Mouse (Mus musculus) neural tube, embryonic 13.5 days (tissue): ENCODE measurements around the gene Smpdl3a. TPM values are rescaled to one million over a fixed set of nuclear protein-coding genes. Genes with fewer than 3 reads are reported as not detected.

Experiments
- ATAC-seq: fragments of 200-750 bp; cut with Nextera tagmentation; 2 replicates; pipeline ENCODE4 v1.8.0; 2017; ENCODE audit warnings: low read depth, mild to moderate bottlenecking, moderate TSS enrichment, moderate library complexity
- H3K27ac ChIP-seq: fragments of 300-500 bp; sonication (generic); replicated peaks from 2 replicates; pipeline ENCODE4 v1.5.1; 2015; ENCODE audit warnings: moderate library complexity, mild to moderate bottlenecking, inconsistent platforms
- H3K27me3 ChIP-seq: fragments of 300-500 bp; sonication (generic); 2 replicates; pipeline ENCODE4 v1.6.1; 2015; ENCODE audit warnings: mild to moderate bottlenecking, inconsistent platforms
- H3K36me3 ChIP-seq: fragments of 300-500 bp; sonication (generic); 2 replicates; pipeline ENCODE4 v1.6.1; 2015; ENCODE audit warnings: mild to moderate bottlenecking, inconsistent platforms
- H3K4me1 ChIP-seq: fragments of 300-500 bp; sonication (generic); replicated peaks from 2 replicates; pipeline ENCODE4 v1.6.1; 2015; ENCODE audit warnings: inconsistent platforms
- H3K4me2 ChIP-seq: fragments of 300-500 bp; sonication (generic); 2 replicates; pipeline ENCODE4 v1.6.1; 2015; ENCODE audit warnings: inconsistent platforms, mild to moderate bottlenecking, moderate library complexity
- H3K4me3 ChIP-seq: fragments of 300-500 bp; sonication (generic); 2 replicates; pipeline ENCODE4 v1.5.1; 2015; ENCODE audit warnings: mild to moderate bottlenecking, inconsistent platforms
- H3K9ac ChIP-seq: fragments of 300-500 bp; sonication (generic); 2 replicates; pipeline ENCODE4 v1.6.1; 2015; ENCODE audit warnings: moderate library complexity, mild to moderate bottlenecking, inconsistent platforms
- H3K9me3 ChIP-seq: fragments of 300-500 bp; sonication (generic); 2 replicates; pipeline ENCODE4 v1.6.1; 2016; ENCODE audit warnings: inconsistent platforms
- WGBS: fragments of 180-500 bp; shearing (Covaris S2); methylation state at CpG from one replicate; pipeline ENCODE4 v1.1.7; 2015; 5-methylcytosine and 5-hydroxymethylcytosine counted together
- polyA plus RNA-seq: library from polyadenylated mRNA; unstranded; fragments of >200 nt; fragmentation: Nextera tagmentation; extraction: Ambion mirVana; gene quantifications from 2 replicates; pipeline ENCODE4 v1.2.1, GENCODE M21; 2015

Gene Smpdl3a
- 29.7 and 32.4 TPM in 2 replicates for polyA plus RNA-seq

GRCm38 (mm10) chr10:57794018-57794417, at the start of gene Smpdl3a:
Smpdl3a (plus strand) TSS chr10:57794335.
- Histone ChIP-seq H3K9ac (peak within 1 kb of the TSS; percentile 84), H3K9me3 (peaks cover 11% of the 10 kb centered on the region), H3K27ac (peak within 1 kb of the TSS; percentile 67), H3K36me3 (peaks cover 16% of the 10 kb centered on the region), H3K4me3 (peak within 1 kb of the TSS; percentile 57), H3K4me1 (peaks cover 23% of the 10 kb centered on the region), H3K27me3 (no peaks in the 10 kb centered on the region), H3K4me2 (peak within 1 kb of the TSS; percentile 83)
- 83% methylated on average over 7 of the region's 7 CpGs for WGBS
- ATAC-seq, result no peak

- ATAC-seq, result no peak
- Histone ChIP-seq H3K4me2 (no peak overlapping the region), H3K27ac (no peak overlapping the region), H3K4me1 (no peaks in the 10 kb centered on the region; the same call in 1 of the 2 replicates), H3K36me3 (no peaks in the 10 kb centered on the region), H3K9ac (no peak overlapping the region), H3K4me3 (no peak overlapping the region), H3K9me3 (no peaks in the 10 kb centered on the region), H3K27me3 (no peaks in the 10 kb centered on the region)
Measured at GRCm38 (mm10) chr10:57745452-57745851, 48.7 kb upstream of the Smpdl3a start.

DNA sequence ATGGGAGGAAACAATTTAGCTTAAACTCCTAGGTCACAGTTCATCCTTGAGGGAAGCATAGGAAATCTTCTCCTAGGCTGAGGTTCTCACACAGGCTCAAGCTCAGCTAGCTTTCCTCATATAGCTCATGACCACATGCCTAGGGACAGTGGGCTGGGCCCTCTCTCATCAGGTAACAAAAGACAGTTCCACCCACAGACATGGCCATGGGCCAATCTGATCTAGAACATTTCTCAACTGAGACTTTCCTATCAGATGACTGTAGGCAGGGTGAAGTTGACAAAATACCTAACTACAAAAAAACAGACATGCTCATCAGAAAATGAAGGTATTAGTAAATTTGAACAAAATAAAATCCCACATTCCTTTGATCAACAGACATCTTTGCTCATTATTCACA, 47.0 kb upstream of the Smpdl3a start:
- no peak for ATAC-seq
- no peaks in the 10 kb centered on the region for H3K9me3 ChIP-seq
- H3K27me3 ChIP-seq, result no peaks in the 10 kb centered on the region
- no peaks in the 10 kb centered on the region for H3K36me3 ChIP-seq
- no peak overlapping the region for H3K4me3 ChIP-seq
- no peak overlapping the region for H3K9ac ChIP-seq
- H3K4me1 ChIP-seq, result no peaks in the 10 kb centered on the region
- H3K4me2 ChIP-seq, result no peak overlapping the region
- H3K27ac ChIP-seq, result no peak overlapping the region

- WGBS, result 88% methylated on average over 1 of the region's 1 CpGs
- no peaks in the 10 kb centered on the region for H3K4me1 ChIP-seq
- H3K27me3 ChIP-seq, result no peaks in the 10 kb centered on the region
- H3K4me2 ChIP-seq, result no peak overlapping the region
- ATAC-seq, result no peak
- H3K27ac ChIP-seq, result no peak overlapping the region
- H3K9me3 ChIP-seq, result no peaks in the 10 kb centered on the region
- H3K4me3 ChIP-seq, result no peak overlapping the region
- H3K9ac ChIP-seq, result no peak overlapping the region
- H3K36me3 ChIP-seq, result no peaks in the 10 kb centered on the region
Measured at GRCm38 (mm10) chr10:57753343-57753742, 40.8 kb upstream of the Smpdl3a start.

- Histone ChIP-seq H3K27me3 (no peaks in the 10 kb centered on the region), H3K4me1 (no peaks in the 10 kb centered on the region), H3K4me3 (no peak overlapping the region), H3K9me3 (no peaks in the 10 kb centered on the region), H3K9ac (no peak overlapping the region), H3K36me3 (no peaks in the 10 kb centered on the region), H3K4me2 (no peak overlapping the region), H3K27ac (no peak overlapping the region)
- no peak for ATAC-seq
- WGBS, result 96% methylated on average over 2 of the region's 2 CpGs
Measured at GRCm38 (mm10) chr10:57755201-57755736, 38.9 kb upstream of the Smpdl3a start.

DNA sequence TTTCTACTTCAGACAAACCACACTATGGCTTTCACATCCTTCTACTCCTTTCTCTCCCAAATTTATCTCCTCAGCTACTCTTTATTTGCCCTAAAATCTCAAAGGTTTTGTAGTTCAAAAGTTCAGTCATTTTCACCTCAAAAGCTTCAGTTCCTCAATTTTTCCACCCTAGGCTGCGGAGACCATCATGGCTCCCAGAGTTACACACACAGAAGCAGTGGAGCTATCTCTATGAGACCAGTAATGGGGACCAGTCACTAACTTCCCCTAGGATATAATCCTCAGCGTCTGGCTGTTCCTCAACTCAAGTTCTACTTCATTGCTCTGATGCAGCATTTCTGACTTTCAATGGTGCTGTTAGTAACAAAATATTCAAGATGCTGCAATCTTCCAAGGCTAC, 35.1 kb upstream of the Smpdl3a start:
- no peaks in the 10 kb centered on the region for H3K9me3 ChIP-seq
- no peak overlapping the region for H3K9ac ChIP-seq
- no peak overlapping the region for H3K4me2 ChIP-seq
- no peaks in the 10 kb centered on the region for H3K27me3 ChIP-seq
- H3K4me3 ChIP-seq, result no peak overlapping the region
- no peak for ATAC-seq
- no peak overlapping the region for H3K27ac ChIP-seq
- H3K36me3 ChIP-seq, result no peaks in the 10 kb centered on the region
- WGBS, result 96% methylated on average over 2 of the region's 2 CpGs
- no peaks in the 10 kb centered on the region for H3K4me1 ChIP-seq

- Histone ChIP-seq H3K4me1 (no peaks in the 10 kb centered on the region), H3K27ac (no peak overlapping the region), H3K36me3 (no peaks in the 10 kb centered on the region), H3K4me2 (no peak overlapping the region), H3K4me3 (no peak overlapping the region), H3K9me3 (no peaks in the 10 kb centered on the region), H3K27me3 (no peaks in the 10 kb centered on the region), H3K9ac (no peak overlapping the region)
- 76% methylated on average over 3 of the region's 3 CpGs for WGBS
- ATAC-seq, result no peak
Measured at GRCm38 (mm10) chr10:57760694-57761093, 33.4 kb upstream of the Smpdl3a start.

- Histone ChIP-seq H3K4me2 (no peak overlapping the region), H3K27ac (no peak overlapping the region), H3K4me1 (no peaks in the 10 kb centered on the region), H3K36me3 (no peaks in the 10 kb centered on the region), H3K9me3 (no peaks in the 10 kb centered on the region), H3K9ac (no peak overlapping the region), H3K4me3 (no peak overlapping the region), H3K27me3 (no peaks in the 10 kb centered on the region)
- ATAC-seq, result no peak
- 33% methylated on average over 1 of the region's 1 CpGs for WGBS
Measured at GRCm38 (mm10) chr10:57763044-57763443, 31.1 kb upstream of the Smpdl3a start.

DNA sequence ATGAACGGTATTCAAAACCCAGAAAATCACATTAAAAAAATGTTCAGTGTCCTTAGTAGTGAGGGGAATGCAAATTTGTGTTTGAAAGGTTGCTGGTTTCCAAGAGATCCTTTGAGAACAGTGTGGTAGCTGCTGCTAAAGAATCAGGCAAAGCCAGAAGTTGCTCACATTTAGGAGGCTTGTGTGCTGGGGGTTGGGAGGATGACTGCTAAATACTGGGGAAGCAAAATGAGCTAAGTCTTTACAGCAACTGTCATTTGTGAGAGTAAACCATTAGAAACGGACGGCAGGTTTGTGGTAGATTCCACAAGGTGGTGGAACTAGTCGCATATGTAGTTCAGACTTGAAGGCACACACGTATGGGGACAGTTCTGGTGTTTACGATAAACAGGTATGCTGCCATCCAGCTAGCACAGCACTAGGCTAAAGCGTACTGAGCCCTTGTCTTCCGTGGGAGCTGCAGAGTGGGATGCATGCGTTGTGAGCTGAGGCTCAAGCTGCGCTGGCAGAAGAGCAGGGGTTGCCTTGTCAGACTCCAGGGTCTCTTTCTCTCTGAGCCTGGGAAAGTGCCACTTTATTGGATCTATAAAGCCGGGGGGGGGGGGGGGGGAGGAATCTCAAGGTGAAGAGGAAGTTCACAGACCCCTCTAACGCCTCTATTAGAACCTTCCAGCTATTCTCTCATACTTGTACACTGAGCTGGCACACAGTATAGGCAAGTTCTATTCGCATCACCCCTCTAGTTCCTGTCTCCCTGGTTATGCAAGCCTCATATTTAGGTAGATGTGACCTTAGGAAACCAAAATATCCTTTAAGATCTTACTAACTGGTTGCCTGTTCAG, 10.6 kb upstream of the Smpdl3a start:
- peak; percentile 80 for ATAC-seq
- H3K9ac ChIP-seq, result peak overlapping the region; percentile 73; the same call in 1 of the 2 replicates
- no peaks in the 10 kb centered on the region for H3K36me3 ChIP-seq
- H3K27ac ChIP-seq, result peak overlapping the region; percentile 89
- peak overlapping the region; percentile 22 for H3K4me3 ChIP-seq
- peaks cover 39% of the 10 kb centered on the region for H3K4me1 ChIP-seq
- 17% methylated on average over 12 of the region's 13 CpGs for WGBS
- H3K9me3 ChIP-seq, result no peaks in the 10 kb centered on the region
- no peaks in the 10 kb centered on the region for H3K27me3 ChIP-seq
- H3K4me2 ChIP-seq, result peak overlapping the region; percentile 56

DNA sequence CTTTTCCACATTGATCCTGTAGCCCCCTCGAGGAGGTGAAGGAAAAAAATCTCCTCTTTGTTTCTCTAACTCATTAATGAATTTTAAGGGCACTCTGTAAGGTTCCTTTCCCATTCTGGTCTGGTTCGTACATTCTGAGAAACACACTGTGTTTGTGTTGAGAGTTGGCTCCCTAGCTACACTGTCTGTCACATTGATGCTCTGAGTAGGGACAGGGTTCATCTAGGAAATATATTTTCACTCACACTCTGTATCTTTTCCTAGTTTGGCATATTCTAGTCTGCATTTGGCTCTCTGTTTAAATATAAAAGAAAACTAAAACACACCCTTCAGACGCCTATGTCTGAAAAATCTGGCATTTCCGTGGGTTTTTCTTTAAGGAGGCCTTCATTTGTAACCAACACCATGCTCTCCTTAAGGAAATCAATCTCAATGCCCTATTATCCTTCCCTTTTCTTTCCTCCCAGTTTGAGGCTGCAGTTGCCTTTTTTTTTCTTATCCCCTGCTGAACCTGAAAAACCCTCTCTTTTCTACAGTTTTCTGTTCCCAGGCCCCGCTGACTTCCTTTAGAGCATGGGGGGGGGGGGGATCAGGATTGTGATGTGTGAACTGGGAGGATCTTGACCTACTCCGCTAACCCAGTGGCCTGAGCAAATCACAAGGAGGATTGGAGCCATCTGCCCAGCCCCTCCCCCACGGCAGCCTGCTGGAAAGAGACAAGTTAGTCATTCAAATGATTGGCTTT, 9.8 kb upstream of the Smpdl3a start:
- Histone ChIP-seq H3K4me1 (peaks cover 39% of the 10 kb centered on the region), H3K9ac (peak overlapping the region; percentile 73), H3K36me3 (no peaks in the 10 kb centered on the region), H3K4me2 (peak overlapping the region; percentile 56), H3K27me3 (no peaks in the 10 kb centered on the region), H3K4me3 (peak overlapping the region; percentile 43), H3K9me3 (no peaks in the 10 kb centered on the region), H3K27ac (peak overlapping the region; percentile 89)
- 4% methylated on average over 7 of the region's 7 CpGs for WGBS
- peak; percentile 93 for ATAC-seq

GRCm38 (mm10) chr10:57784876-57785150, 9.3 kb upstream of the Smpdl3a start, which contains the start of gene Fabp7:
Fabp7 (plus strand) TSS chr10:57784881.
- Histone ChIP-seq H3K27me3 (no peaks in the 10 kb centered on the region), H3K4me1 (peaks cover 39% of the 10 kb centered on the region)
- WGBS, result 4% methylated on average over 7 of the region's 7 CpGs

GRCm38 (mm10) chr10:57785552-57785951, 8.6 kb upstream of the Smpdl3a start:
- peaks cover 39% of the 10 kb centered on the region for H3K4me1 ChIP-seq
- H3K36me3 ChIP-seq, result no peaks in the 10 kb centered on the region
- 24% methylated on average over 2 of the region's 2 CpGs for WGBS
- peak overlapping the region; percentile 73 for H3K9ac ChIP-seq
- H3K27me3 ChIP-seq, result no peaks in the 10 kb centered on the region
- H3K4me2 ChIP-seq, result peak overlapping the region; percentile 56
- ATAC-seq, result no peak
- peak overlapping the region; percentile 43 for H3K4me3 ChIP-seq
- peak overlapping the region; percentile 89 for H3K27ac ChIP-seq
- no peaks in the 10 kb centered on the region for H3K9me3 ChIP-seq

More at GRCm38 (mm10) chr10:57784876-57785150, 9.3 kb upstream of the Smpdl3a start, which contains the start of gene Fabp7:
- ATAC-seq, result no peak; the same call in 1 of the 2 replicates
- peak within 1 kb of the TSS; percentile 43 for H3K4me3 ChIP-seq
- H3K27ac ChIP-seq, result peak within 1 kb of the TSS; percentile 89
- H3K9ac ChIP-seq, result peak within 1 kb of the TSS; percentile 73
- H3K4me2 ChIP-seq, result peak within 1 kb of the TSS; percentile 56
- no peaks in the 10 kb centered on the region for H3K9me3 ChIP-seq
- H3K36me3 ChIP-seq, result no peaks in the 10 kb centered on the region
